Mouse (Mus musculus) spleen, postnatal 14 days (tissue): Measurements from ENCODE around the gene Cyp2d9.
"Not testable (repeated sequence)": the region's sequence is repeated elsewhere in the genome, so short reads cannot be mapped to it uniquely, and the experiment has no call there.

Experiments used
- DNase-seq, 2 experiments: peaks; one replicate each; pipeline ENCODE4 v3.0.0; 2021 to 2022; ENCODE audit warnings: low spot score in 2 of 2

Cyp2d9 gene

DNA sequence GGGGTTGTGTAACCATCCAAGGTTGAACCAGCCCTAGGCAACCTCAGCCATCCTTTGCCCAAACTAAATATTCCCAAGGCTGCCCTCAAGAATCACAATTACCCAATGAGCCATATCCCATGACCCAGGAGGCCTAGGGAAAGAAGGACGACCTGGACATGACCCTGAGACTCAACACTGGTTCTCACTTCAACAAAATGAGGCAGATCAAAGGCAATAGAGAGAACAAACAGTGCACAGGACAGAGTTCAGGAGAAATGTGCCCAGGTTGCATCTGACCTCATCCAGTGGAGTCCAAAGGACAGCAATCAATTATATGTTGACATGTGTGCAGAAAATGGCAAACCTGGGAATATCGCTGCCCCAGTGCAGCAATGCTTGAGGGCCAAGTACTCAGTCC is 16.8 kb downstream of the Cyp2d9 start:
- not testable (repeated sequence) for DNase-seq

DNA sequence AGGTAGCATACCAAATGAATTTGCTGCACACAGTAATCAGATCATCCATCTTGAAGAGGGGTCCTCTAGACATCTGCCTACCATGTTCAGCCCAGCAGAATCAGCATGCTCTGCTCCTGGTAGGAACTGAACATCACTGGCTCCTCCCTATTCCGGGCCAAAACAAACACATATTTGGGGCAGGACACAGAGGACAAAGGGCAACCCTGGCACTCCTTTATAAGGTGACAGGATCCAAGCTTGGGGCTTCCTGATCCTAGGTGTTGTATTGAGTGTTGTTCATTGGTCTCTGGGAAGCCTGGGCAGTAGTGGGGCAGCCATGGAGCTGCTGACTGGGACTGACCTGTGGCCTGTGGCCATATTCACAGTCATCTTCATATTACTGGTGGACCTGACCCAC is 18.9 kb downstream of the Cyp2d9 start:
- DNase-seq: not testable (repeated sequence)

DNA sequence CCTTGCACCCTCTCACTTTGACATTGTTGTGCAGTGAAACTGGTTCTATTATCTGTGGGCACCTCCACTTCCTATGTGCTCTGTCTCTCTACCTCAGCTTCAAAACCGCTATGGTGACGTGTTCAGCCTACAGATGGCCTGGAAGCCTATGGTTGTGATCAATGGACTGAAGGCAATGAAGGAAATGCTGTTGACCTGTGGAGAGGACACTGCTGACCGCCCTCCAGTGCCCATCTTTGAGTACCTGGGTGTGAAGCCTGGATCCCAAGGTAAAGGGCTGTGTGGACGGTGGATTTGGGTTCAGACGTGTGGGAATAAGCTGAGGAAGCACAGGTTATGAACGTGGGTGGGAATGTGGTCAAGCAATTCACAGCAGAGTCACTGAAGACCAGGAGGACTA is 20.3 kb downstream of the Cyp2d9 start:
- DNase-seq: not testable (repeated sequence)

DNA sequence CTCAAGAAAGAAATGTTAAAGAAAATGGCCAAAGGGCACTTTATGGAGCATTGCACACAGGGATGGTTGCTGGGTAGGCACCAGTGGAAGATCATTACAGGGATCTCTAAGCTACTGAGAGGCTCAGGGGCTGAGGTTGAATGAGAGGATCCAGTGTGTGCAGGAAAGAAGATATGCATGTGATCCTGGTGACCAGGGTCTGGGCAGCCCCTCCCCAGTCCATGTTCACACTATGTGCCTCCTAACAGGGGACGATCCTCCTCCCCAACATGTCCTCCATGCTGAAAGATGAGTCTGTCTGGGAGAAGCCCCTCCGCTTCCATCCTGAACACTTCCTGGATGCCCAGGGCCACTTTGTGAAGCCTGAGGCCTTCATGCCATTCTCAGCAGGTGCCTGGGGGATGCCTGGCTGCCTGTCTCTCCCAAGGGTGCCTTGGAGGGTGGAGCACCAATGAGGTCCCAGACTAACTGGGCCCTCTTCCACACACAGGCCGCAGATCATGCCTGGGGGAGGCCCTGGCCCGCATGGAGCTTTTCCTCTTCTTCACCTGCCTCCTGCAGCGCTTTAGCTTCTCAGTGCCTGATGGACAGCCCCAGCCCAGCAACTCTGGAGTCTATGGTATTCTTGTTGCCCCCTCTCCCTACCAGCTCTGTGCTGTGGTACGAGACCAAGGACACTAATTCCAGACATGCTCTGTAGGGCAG is 23.0 kb downstream of the Cyp2d9 start:
- DNase-seq: not testable (repeated sequence)

DNA sequence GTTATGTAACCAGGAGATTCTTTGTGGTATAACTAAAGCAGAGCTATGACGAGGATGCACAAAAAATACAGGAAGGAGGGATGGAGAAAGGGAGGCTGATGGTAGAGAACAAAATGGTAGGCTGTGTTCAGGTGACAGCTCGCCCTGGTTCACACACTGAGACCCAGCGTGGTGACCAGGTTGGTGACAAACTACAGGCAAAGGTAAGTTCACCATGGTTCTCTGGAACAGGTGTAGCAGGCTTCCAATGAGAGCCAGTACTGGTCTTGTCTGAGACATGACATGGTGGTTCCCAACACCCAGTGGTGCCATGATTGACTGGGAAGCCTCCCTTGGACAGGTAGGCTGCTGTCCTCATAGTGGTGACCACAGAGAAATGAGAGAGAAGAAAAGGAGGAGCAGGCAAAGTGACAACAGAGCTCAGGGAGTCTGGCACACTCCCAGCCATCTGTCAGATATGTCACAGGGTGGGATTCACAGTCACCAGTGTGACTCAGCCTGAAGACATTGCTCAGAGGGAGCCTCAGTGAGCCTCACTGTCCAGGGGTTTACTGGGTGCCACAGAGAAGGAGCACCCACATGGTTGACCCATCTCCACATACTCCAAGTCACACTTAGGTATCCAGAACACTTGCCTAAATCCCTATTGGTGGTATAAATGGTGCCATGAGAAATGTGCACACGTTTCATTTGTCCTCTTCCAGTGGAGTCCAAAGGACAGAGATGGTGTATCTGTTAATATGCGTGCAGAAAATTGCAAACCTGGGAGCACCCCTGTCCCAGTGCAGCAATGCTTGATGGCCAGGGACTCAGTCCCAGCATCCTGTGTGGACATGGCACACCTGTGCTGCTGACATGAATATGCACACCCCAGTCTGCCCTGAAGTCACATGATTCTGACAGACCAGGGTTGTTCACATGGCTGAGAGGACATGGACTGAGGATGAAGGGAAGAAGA is 24.1 kb downstream of the Cyp2d9 start:
- DNase-seq: no peak

DNA sequence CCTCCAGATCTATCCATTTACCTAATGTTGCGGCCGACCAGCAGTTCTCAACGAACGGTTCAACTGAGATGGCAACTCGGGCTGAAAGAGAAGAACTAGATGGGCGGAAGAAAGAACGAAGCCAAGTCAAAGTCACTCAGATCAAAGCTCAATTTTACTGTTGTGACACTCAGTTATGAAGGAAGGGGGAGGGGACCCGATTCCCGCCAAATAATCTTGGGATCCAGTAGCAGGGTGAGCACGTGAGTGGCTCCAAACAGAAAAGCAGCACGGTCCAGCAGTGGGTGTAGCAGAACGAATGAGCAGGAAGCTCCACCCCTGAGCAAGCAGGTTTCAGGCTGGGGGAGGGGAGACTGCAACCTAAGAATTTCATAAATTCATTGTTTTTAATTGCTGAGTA is 26.0 kb downstream of the Cyp2d9 start:
- DNase-seq: not testable (repeated sequence)

DNA sequence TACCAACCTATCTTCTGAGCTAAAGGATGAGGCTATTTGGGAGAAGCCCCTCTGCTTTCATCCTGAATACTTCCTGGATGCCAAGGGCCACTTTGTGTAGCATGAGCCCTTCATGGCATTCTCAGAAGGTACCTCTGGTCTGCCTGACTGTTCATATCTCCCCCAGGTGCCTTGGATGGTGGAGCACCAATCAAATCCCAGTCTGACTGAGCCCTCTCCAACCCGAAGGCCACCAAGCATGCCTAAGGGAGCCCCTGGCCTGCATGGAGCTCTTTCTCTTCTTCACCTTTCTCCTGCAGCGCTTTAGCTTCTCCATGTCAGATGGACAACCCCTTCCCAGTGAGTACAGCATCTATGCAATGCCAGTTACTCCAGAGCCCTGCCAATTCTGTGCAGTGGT is 31.5 kb downstream of the Cyp2d9 start:
- DNase-seq: no peak

DNA sequence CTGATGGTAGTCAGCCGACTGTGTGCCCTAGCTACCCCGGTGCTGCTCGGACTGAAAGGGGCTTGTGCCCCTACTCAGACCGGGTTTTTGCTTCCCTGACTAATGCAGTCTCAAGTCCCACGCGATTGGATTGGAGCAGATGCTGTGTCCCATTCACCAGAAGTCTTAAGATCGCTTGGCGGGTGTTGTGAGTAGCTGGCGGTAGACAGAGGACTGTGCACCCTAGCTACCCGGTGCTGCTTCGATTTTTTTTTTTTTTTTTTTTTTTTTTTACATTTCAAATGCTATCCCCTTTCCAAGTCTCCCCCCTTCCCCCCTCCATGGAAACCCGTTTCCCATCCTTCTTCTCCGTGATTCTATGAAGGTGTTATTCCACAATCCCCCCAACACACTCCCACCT is 61.0 kb downstream of the Cyp2d9 start:
- not testable (repeated sequence) for DNase-seq
